Mouse (Mus musculus) bone marrow macrophage, adult 2 months (primary cell): ENCODE data around the gene Phf21a.

Source experiments
- CTCF ChIP-seq: IDR thresholded peaks from 2 replicates; pipeline ENCODE4 v1.5.1; 2012; ENCODE audit warnings: low read depth, mild to moderate bottlenecking, low read length, moderate library complexity
- POLR2A ChIP-seq: IDR thresholded peaks from 2 replicates; pipeline ENCODE4 v1.6.1; 2012; ENCODE audit warnings: mild to moderate bottlenecking, low read depth, low read length, borderline replicate concordance

GRCm38 (mm10) chr2:92314031-92314430, 221.1 kb downstream of the Phf21a start:
- no peak for TF ChIP-seq CTCF
- no peak for TF ChIP-seq POLR2A
